Mouse (Mus musculus): ENCODE results near the gene Mthfsd. TPM values are rescaled to one million over a fixed set of nuclear protein-coding genes. Genes with fewer than 3 reads are reported as not detected.

Gene Mthfsd
- polyA plus RNA-seq, 1 experiment from 2014 or later, result 32.1 TPM

DNA sequence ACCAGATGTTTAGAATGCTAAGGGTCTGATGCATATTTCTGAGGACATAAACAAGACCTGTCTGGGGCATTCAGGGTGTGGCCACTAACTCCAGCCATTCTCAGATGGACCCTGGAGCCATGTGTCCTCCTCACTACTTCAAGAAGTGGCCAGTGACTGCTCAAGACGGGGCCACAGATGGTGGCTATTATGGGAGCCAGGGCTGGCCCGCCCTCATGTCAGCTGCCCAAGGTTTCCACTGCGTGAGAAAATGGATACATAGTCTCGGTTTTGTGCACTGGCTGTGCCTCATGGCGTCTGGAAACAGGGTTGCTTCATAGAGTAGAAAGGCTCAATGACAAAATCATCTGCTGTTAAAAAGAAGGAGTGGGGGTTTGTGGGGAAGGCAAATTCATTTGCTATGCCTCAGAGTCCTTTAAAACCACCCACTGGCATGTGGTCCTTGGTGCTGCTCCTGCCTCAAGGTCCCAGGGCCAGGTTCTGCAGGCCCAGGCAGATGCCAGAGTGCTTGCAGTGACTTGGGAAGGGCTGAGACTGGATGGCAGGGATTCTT, 24.8 kb upstream of the Mthfsd start:
- Histone ChIP-seq H3K4me1 (ENCODE audit: control insufficient read depth, insufficient read depth, low read length) (peaks cover 5% of the 10 kb centered on the region; the same call in 1 of the 2 replicates), H3K27me3 (ENCODE audit: control insufficient read depth, insufficient read depth, low read length) (peaks cover 35% of the 10 kb centered on the region), H3K9me3 (replicated peaks; ENCODE audit: control insufficient read depth, low read length) (peaks cover 6% of the 10 kb centered on the region; the same call in 1 of the 2 replicates), H3K9ac (ENCODE audit: low read length) (no peak overlapping the region), H3K4me2 (ENCODE audit: low read depth, low read length) (no peak overlapping the region), H3K27ac (ENCODE audit: low read length) (no peak overlapping the region), H3K4me3 (ENCODE audit: low read length) (no peak overlapping the region), H3K36me3 (ENCODE audit: control insufficient read depth, insufficient read depth) (no peaks in the 10 kb centered on the region; the same call in 1 of the 2 replicates)
- WGBS, result 74% methylated on average over 5 of the region's 5 CpGs
- no peak for ATAC-seq (replicated peaks; ENCODE audit: extremely low read depth, insufficient read depth, low FRiP score)

DNA sequence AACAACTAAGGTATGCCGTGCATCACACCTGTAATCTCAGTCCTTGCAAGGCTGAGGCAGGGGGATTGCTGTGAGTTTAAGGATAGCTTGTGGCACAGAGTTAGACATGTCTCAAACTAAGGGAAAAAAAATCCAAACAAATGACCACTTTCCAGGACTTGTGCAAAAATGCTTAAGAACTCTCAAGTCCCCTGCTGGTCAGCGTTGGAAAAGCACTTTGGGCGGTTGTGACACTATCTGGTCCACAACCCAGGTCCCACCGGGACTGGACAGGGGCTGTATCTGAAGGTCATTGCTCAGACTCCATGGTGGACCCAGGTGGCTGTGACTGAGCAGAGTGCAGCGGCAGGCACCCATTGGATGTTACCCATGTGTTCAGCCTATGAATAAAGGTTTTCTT, 22.3 kb upstream of the Mthfsd start:
- H3K4me2 ChIP-seq (ENCODE audit: low read depth, low read length), result no peak overlapping the region
- 39% methylated on average over 5 of the region's 5 CpGs for WGBS

DNA sequence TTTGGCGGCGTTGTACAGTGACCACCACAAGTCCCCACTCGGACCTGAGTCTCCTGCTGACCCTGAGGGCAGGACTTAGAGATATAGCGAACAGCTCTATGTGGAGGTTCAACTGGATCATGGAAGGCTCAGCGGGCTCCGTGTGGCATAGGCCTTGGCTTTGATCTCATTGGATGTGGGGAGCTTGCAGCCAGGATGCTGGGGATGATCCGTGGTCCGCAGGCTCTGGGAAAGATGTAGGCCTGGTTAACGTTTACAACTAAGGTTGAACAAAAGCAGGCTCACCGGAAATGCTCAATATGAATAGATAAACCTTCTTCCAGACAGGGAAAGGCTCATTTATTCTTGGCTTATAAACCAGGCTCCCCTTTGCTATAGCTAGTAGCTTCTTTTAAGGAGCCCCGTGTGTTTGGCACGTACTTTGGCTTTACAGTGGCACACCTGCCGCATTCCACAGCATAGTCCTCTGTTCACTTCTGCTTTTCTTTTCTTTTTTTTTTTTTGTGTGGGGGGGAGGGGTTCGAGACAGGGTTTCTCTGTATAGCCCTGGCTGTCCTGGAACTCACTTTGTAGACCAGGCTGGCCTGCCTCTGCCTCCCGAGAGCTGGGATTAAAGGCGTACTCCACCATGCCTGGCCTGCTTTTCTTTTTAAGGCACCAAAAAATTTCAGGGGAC, 21.2 kb upstream of the Mthfsd start:
- Histone ChIP-seq H3K9ac (ENCODE audit: low read length) (no peak overlapping the region), H3K27me3 (ENCODE audit: control insufficient read depth, insufficient read depth, low read length) (peaks cover 67% of the 10 kb centered on the region), H3K27ac (ENCODE audit: low read length) (no peak overlapping the region), H3K36me3 (ENCODE audit: control insufficient read depth, insufficient read depth) (no peaks in the 10 kb centered on the region), H3K4me2 (ENCODE audit: low read depth, low read length) (peak overlapping the region; percentile 54; the same call in 1 of the 2 replicates), H3K4me3 (ENCODE audit: low read length) (peak overlapping the region; percentile 33; the same call in 1 of the 2 replicates), H3K4me1 (ENCODE audit: control insufficient read depth, insufficient read depth, low read length) (peaks cover 8% of the 10 kb centered on the region; the same call in 1 of the 2 replicates), H3K9me3 (replicated peaks; ENCODE audit: control insufficient read depth, low read length) (no peaks in the 10 kb centered on the region)
- ATAC-seq (replicated peaks; ENCODE audit: extremely low read depth, insufficient read depth, low FRiP score), result no peak
- WGBS, result 38% methylated on average over 15 of the region's 16 CpGs

More for the DNA sequence above, 22.3 kb upstream of the Mthfsd start:
- Histone ChIP-seq H3K9ac (ENCODE audit: low read length) (no peak overlapping the region), H3K4me1 (ENCODE audit: control insufficient read depth, insufficient read depth, low read length) (peaks cover 9% of the 10 kb centered on the region; the same call in 1 of the 2 replicates), H3K27ac (ENCODE audit: low read length) (no peak overlapping the region), H3K36me3 (ENCODE audit: control insufficient read depth, insufficient read depth) (no peaks in the 10 kb centered on the region), H3K9me3 (replicated peaks; ENCODE audit: control insufficient read depth, low read length) (no peaks in the 10 kb centered on the region), H3K27me3 (ENCODE audit: control insufficient read depth, insufficient read depth, low read length) (peaks cover 60% of the 10 kb centered on the region), H3K4me3 (ENCODE audit: low read length) (no peak overlapping the region)
- ATAC-seq (replicated peaks; ENCODE audit: extremely low read depth, insufficient read depth, low FRiP score), result no peak

DNA sequence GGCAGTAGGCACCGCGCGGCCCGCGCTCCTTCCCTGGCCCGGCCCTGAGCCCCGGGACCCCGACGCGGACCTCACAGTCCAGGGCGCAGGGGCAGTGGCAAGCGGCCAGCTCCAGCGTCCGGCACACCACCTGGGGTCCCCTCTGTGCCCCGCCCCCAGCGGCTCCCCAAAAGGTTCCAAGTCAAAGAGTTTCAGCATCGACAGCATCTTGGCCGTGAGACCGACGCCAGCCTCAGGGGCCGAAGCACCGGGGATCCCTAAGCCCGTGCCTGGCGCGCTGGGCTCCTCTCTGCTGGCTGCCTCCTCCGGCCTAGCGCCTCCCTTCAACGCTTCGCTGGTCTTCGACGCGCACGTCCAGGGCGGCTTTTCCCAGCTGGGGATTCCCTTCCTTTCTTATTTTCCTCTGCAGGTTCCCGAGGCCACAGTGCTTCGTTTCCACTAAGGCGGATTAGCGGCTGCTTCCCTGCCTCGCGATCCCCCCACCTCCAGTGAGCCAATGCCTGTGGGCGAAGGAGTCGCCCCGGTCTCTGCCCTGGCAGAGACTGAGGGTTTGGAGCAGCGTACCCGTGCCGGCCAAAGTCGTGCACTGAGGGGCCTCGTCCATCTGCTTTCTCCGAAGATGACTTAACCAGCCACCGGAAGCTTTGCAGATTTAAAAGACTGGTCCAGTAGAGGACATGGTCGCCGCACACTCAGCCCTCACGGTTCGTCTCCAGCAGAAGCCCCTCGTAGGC, 20.5 kb upstream of the Mthfsd start:
- 9% methylated on average over 55 of the region's 55 CpGs for WGBS
- no peaks in the 10 kb centered on the region for H3K36me3 ChIP-seq (ENCODE audit: control insufficient read depth, insufficient read depth)
- ATAC-seq (replicated peaks; ENCODE audit: extremely low read depth, insufficient read depth, low FRiP score), result no peak
- 0 out of 2 replicates have a peak overlapping the region, but pooled peaks have one; percentile 36 for H3K9ac ChIP-seq (ENCODE audit: low read length)
- H3K9me3 ChIP-seq (replicated peaks; ENCODE audit: control insufficient read depth, low read length), result no peaks in the 10 kb centered on the region
- H3K27me3 ChIP-seq (ENCODE audit: control insufficient read depth, insufficient read depth, low read length), result peaks cover 73% of the 10 kb centered on the region
- peaks cover 8% of the 10 kb centered on the region; the same call in 1 of the 2 replicates for H3K4me1 ChIP-seq (ENCODE audit: control insufficient read depth, insufficient read depth, low read length)
- peak overlapping the region; percentile 33 for H3K4me3 ChIP-seq (ENCODE audit: low read length)
- peak overlapping the region; percentile 54 for H3K4me2 ChIP-seq (ENCODE audit: low read depth, low read length)
- no peak overlapping the region for H3K27ac ChIP-seq (ENCODE audit: low read length)

DNA sequence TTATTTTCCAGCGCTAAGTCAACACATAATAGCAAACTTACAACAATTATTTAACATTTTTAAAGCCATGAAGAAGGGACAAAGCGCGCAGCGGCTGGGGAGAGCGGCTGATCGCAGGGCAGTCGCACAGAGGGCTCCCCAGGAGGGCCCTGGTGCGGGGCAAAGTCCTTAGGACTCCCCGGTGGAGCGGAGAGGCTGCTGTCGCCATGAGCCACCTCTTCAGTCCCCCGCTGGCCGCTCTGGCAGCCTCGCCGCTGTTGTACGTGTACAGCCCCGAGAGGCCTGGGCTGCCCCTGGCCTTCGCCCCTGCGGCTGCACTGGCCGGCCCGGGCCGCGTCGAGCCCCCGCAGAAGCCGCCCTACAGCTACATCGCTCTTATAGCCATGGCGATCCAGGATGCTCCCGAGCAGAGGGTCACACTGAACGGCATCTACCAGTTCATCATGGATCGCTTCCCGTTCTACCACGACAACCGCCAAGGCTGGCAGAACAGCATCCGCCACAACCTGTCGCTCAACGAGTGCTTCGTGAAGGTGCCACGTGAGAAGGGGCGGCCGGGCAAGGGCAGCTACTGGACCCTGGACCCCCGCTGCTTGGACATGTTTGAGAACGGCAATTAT, 19.7 kb upstream of the Mthfsd start, which contains the start of gene Foxl1:
Foxl1 (plus strand) TSS at position 185 of the 620 bp plus-strand sequence.
- no peak within 1 kb of the TSS for H3K27ac ChIP-seq (ENCODE audit: low read length)

DNA sequence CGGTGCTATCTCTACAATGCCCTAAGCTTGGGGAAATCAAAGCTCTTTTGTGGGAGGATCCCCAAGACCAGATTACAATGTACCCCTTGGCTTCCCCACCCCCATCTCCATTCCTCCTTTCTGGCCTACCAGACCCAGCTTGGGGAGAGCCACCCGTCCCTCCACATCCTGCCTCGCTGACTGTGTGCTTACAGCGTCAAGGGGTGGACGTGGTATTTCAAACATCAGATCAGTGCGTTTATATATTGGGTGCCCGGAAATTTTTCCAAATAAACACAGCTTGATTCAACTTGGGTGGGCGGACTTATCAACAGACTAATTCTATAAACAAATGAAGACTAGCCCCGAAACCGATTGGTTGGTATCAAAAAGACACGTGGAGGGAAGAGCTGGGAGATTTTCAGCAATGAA, 19.1 kb upstream of the Mthfsd start:
- Histone ChIP-seq H3K27me3 (ENCODE audit: control insufficient read depth, insufficient read depth, low read length) (peaks cover 87% of the 10 kb centered on the region), H3K4me3 (ENCODE audit: low read length) (no peak overlapping the region), H3K9me3 (replicated peaks; ENCODE audit: control insufficient read depth, low read length) (no peaks in the 10 kb centered on the region), H3K4me1 (ENCODE audit: control insufficient read depth, insufficient read depth, low read length) (peaks cover 8% of the 10 kb centered on the region; the same call in 1 of the 2 replicates), H3K27ac (ENCODE audit: low read length) (no peak overlapping the region), H3K36me3 (ENCODE audit: control insufficient read depth, insufficient read depth) (no peaks in the 10 kb centered on the region), H3K4me2 (ENCODE audit: low read depth, low read length) (no peak overlapping the region), H3K9ac (ENCODE audit: low read length) (no peak overlapping the region)
- ATAC-seq (replicated peaks; ENCODE audit: extremely low read depth, insufficient read depth, low FRiP score), result no peak
- WGBS, result 18% methylated on average over 11 of the region's 11 CpGs

More for the DNA sequence above, 19.7 kb upstream of the Mthfsd start, which contains the start of gene Foxl1:
- ATAC-seq (replicated peaks; ENCODE audit: extremely low read depth, insufficient read depth, low FRiP score), result no peak
- 10% methylated on average over 42 of the region's 43 CpGs for WGBS
- H3K9ac ChIP-seq (ENCODE audit: low read length), result 0 out of 2 replicates have a peak within 1 kb of the TSS, but pooled peaks have one; percentile 45
- H3K4me1 ChIP-seq (ENCODE audit: control insufficient read depth, insufficient read depth, low read length), result peaks cover 8% of the 10 kb centered on the region; the same call in 1 of the 2 replicates
- H3K4me2 ChIP-seq (ENCODE audit: low read depth, low read length), result peak within 1 kb of the TSS; percentile 54
- peak within 1 kb of the TSS; percentile 33 for H3K4me3 ChIP-seq (ENCODE audit: low read length)
- no peaks in the 10 kb centered on the region for H3K9me3 ChIP-seq (replicated peaks; ENCODE audit: control insufficient read depth, low read length)
- H3K27me3 ChIP-seq (ENCODE audit: control insufficient read depth, insufficient read depth, low read length), result peaks cover 81% of the 10 kb centered on the region
- no peaks in the 10 kb centered on the region for H3K36me3 ChIP-seq (ENCODE audit: control insufficient read depth, insufficient read depth)

DNA sequence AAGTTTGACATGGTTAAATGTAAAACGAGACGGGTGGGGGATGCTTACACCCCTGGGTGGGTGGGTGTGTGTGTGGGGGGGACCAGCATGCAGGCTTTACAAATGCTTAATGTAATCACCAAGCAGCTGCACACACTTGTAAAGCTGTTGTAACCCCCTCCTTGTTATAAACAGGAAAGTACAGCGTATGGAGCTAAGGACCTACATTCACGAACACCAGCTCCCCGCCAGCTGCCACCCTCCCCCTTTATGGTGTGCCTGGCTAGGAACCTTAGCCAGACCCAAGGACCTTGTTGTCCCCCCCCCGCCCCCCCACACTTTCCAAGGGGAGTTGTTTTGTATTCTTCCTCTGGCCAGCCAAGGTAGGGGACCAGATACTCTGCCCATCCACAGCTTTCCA, 18.5 kb upstream of the Mthfsd start:
- no peak for ATAC-seq (replicated peaks; ENCODE audit: extremely low read depth, insufficient read depth, low FRiP score)
- Histone ChIP-seq H3K27ac (ENCODE audit: low read length) (no peak overlapping the region), H3K4me1 (ENCODE audit: control insufficient read depth, insufficient read depth, low read length) (peaks cover 8% of the 10 kb centered on the region; the same call in 1 of the 2 replicates), H3K9me3 (replicated peaks; ENCODE audit: control insufficient read depth, low read length) (no peaks in the 10 kb centered on the region), H3K4me3 (ENCODE audit: low read length) (no peak overlapping the region), H3K9ac (ENCODE audit: low read length) (no peak overlapping the region), H3K36me3 (ENCODE audit: control insufficient read depth, insufficient read depth) (no peaks in the 10 kb centered on the region), H3K4me2 (ENCODE audit: low read depth, low read length) (no peak overlapping the region), H3K27me3 (ENCODE audit: control insufficient read depth, insufficient read depth, low read length) (peaks cover 89% of the 10 kb centered on the region)
- 21% methylated on average over 6 of the region's 6 CpGs for WGBS

DNA sequence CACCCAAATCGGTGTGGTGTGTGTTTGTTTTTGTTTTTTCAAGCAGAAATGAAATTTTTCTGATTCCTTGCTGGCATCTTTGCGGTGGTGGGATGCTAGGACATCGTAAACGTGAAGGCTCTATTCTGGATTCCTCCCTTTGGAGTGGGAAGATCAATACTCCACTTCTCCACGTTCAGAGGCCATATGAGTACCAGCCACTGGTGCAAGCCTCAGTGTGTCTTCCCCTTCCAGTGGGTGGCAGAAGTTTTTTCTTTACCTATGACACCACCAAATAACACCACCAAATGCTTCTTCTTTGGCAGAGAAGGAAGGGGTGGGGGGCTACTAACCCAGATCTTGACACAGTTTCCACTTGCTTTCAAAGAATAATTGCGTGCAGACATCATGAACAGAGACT, 18.0 kb upstream of the Mthfsd start:
- Histone ChIP-seq H3K9ac (ENCODE audit: low read length) (no peak overlapping the region), H3K27ac (ENCODE audit: low read length) (no peak overlapping the region), H3K36me3 (ENCODE audit: control insufficient read depth, insufficient read depth) (no peaks in the 10 kb centered on the region), H3K4me2 (ENCODE audit: low read depth, low read length) (peak overlapping the region; percentile 65; the same call in 1 of the 2 replicates), H3K4me3 (ENCODE audit: low read length) (peak overlapping the region; percentile 46; the same call in 1 of the 2 replicates), H3K27me3 (ENCODE audit: control insufficient read depth, insufficient read depth, low read length) (peaks cover 93% of the 10 kb centered on the region), H3K9me3 (replicated peaks; ENCODE audit: control insufficient read depth, low read length) (no peaks in the 10 kb centered on the region), H3K4me1 (ENCODE audit: control insufficient read depth, insufficient read depth, low read length) (peaks cover 8% of the 10 kb centered on the region; the same call in 1 of the 2 replicates)
- WGBS, result 22% methylated on average over 6 of the region's 6 CpGs
- no peak for ATAC-seq (replicated peaks; ENCODE audit: extremely low read depth, insufficient read depth, low FRiP score)

Measured in heart, embryonic 16.5 days (tissue).